Mouse (Mus musculus) NIH3T3 (cell line): ENCODE data around the gene Lrp1.
A peak's percentile ranks its signal among the peaks of the same experiment; 100 is the strongest.

Source experiments
- DNase-seq: peaks from one replicate; pipeline ENCODE4 v3.0.0-alpha.2; 2012; ENCODE audit warnings: low read depth

The Lrp1 gene

DNA sequence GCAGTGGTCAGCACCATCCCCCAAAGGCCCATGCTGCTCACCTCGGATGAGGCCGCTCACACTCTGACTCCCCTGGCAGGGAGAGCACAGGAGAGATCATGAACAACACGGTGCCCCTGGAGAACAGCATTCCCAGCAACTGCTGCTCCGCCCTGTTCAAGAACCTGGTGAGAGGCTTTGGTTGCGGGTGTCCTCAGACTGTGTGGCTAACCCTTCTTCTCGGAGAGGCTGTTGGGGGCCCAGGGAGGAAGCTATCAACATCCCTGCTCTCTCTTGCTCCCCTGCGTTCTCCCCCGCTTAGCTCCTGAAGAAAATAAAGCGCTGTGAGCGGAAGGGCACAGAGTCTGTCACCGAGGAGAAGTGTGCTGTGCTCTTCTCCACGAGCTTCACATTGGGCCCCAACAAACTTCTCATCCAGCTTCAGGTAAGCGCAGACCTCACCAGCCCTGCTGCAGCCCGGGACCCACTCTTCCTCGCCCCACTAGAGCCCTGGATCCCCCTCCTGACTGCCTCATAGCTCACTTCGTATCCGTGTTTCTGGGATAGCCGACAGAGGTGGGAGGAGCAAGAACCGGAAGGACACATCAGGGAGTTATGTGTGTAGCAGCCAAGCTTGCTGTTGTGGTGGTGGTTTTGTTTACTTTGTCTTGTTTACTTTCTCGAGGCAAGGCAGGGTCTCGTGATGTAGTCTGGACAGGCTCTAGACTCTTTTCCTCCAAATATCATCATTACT lies 32.1 kb upstream of the Lrp1 start:
- no peak for DNase-seq

DNA sequence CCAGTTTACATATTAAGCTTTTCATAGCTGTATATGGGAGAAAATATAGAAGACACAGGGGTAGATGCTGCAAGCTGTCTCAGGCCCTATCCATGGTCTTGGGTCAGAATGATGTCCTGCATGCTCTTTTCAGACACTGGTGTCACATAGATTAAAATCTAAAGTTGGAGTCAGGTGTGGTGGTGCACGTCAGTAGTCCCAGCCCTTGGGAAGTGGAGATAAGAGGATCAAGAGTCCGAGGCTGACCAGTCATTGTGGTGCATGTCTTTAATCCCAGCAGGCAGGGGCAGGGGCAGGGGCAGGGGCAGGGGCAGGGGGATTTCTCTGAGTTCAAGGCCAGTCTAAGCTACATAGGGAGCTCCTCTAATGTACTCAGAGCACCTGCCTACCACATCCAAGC lies 24.8 kb upstream of the Lrp1 start:
- no peak for DNase-seq

DNA sequence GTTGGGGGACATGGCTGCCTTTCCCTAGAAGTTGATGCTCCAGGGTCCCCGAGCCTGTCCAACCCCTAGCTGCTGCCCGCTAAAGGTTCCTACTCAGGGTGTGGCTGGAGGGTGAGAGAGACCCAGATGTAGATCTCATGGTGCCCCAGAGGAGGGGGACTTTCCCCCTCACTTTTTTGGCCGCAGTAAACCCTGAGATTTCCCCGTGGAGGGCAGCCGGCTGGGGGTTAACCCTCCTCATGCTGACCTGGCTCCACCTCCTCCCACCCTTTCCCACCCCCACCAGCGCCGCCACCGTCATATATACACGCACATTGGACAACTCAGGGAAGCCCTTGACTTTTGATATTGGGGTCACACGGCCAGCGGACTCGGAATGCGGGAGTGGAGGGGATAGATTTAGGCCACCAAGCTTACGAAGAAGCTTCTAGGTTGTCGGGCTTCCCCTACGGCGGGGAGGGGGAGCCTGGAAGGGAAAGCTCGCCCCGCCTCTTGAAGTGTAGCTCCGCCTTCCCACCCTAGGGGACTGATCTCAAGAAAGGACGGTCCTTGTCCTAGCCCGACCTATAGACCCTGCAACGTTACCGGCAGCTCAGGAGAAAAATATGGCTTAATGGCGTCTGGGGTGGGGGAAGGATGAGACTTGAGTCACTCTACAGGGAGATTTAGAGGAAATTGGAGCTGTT lies 22.7 kb upstream of the Lrp1 start:
- peak; percentile 84 for DNase-seq

DNA sequence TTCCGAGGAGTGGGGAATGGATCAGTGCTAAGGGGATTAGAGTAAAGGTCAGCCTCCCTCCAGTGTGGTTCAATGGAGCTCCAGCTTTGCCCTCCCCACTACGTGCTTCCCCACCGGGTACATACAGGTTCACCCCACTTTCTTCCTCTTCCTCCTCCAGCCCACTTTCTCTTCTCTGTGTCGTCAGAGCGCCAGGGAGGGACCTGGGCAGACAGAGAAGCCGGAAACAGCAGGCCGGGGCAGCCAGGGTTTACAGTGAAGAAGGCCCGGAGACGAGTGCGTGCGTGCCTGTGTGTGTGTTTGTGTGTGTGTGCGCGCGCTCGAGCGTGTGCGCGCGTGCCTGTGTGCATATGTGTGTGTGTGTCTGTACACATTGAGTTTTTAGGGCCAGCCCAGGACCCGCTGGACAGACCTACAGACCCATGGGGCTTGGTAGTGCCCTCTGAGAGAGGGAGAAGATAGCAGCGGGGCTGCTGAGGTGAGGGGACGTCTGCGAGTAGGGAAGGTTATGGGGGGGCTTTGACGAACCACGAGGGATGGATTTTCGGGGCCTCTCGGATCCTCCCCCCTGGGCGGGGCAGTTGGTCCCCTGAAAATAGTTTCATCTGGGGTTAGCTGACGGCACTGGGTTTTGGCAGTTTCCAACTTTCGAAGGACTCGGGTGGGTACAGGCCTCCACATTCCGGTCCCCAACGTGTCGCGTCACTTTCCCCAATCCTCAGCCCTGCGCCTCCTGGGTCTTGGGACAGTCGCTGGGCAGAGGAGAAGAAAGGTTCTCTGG lies 22.0 kb upstream of the Lrp1 start, which contains the start of gene Stat6:
TSS of gene Stat6 (plus strand) at position 215 of the 781 bp plus-strand sequence.
- peak; percentile 90 for DNase-seq

DNA sequence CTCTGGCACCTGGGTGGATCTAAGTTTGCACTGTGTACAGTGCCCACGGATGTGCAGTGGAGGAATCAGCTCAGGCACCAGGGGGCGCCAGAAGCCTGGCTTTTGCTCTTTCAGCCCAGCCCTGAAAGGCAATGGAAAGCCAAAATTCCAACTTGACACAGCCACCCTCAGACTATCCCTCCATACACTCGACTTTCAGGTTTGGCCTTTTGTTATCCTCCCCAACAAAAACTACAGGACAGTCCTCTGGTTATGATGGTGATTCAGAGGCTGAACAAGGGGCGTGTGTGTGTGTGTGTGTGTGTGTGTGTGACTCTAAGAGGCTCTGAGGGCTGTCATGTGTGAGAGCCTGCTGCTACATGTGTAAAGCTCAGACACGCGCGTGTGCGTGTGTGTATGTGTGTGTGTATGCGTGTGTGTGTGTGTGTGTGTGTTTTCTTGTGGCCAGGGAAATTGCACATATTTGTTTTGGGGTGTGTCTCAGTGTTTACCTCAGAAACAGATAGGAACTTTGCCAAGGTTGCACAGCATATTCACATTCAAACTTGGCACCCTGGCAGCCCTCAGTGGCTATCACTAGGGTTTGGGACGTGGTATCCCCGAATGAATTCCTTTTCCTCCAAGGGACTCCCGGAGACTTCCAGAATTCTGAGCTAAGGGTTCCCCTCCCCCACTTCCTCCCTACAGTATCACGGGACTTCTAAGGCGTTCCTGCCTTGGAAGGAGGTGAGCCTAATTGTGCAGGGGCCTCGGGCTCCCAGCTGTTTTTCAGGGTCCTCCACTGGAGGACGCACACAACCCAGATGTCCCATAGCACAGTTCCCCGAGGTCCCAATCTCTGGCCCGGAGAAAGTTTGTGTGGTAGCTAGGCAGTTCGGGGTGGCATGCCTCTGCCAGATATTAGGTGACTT lies 21.2 kb upstream of the Lrp1 start:
- DNase-seq, result peak; percentile 97

DNA sequence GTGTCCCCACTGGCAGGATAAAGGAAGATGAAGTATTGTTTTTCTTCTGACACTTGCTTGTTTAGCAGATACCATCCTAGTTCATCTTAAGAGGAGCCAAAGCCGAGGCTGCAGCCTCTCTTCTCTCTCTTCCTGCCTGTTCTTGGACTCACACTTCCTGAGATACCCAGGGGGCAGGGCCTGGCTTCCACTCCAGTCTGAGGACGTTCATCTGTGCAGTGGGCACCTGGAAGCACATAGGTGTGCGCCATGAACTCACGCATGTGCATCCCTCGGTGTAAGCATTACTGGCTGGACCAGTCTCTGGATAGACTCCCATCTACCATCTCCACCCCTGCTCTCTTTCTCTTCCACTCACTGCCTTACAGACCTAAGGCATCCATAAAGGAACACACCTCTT lies 19.5 kb upstream of the Lrp1 start:
- DNase-seq, result no peak

DNA sequence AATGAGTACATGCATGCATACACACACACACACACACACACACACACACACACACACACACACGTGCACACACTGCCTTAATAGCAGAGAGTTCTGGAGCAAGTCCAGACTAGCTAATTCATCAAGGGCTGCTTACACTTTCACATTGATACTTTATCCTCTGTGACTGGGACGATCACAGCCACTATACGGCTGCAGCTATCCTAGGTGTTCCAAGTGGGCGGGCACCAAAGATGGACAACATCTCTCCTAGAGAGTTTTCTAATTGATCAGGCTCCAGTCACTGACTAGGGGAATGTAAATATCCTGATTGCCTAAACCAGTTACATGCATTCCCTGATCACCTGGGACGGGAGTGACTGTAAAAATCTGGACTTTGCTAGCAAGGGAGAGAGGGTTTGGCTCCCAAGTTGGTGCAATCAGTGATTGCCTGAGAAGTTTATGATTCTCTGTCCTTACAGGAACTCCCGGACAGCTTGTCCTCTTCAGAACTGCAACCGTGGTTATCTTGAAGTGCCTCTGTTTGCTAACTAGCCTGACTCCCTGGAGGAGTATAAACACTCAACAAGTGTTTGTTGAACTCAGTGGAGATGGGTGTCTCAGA lies 11.8 kb upstream of the Lrp1 start:
- no peak for DNase-seq

DNA sequence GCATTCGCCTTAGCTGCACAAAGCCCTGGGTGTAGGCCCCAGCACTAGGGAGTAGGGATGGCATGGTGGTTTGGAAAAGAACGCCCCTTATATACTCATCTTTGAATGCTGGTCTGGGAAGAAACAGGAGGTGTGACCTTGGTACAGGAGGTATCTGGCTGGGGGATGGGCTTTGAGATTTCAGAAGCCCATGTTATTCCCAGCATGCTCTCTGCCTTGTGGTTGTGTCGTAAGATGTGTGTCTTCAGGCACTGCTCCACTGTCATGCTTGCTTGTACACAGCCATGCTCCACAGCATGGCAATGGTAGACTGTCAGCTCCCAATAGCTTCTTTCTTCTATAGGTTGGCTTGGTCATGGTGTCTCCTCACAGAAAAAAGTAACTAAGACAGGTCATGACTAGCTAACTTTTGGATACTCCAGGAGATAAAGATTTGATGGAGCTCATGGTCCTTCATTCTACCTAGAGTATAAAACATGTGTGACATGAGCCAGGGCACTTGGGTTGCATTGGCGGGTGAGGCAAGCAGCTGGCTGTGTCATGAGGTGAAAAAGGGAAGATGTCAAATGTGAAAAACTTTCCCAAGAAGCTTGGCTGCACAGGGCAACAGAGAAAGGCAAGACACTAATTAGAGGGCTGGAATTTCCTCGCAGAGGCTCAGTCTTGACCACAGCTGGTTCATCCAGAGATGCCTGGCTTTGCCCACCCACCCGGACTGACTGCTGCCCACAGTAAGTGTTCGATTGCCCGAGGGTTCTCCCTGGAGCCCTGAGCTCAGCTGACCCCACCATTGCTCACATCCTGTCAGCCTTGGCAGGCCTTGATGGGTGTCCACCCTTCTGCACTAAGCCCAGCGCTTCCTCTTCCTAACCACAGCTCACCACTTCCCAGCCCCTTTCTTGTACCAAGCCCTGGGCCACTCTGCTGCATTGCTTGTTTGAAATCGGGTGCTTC lies 10.6 kb upstream of the Lrp1 start:
- peak; percentile 70 for DNase-seq

DNA sequence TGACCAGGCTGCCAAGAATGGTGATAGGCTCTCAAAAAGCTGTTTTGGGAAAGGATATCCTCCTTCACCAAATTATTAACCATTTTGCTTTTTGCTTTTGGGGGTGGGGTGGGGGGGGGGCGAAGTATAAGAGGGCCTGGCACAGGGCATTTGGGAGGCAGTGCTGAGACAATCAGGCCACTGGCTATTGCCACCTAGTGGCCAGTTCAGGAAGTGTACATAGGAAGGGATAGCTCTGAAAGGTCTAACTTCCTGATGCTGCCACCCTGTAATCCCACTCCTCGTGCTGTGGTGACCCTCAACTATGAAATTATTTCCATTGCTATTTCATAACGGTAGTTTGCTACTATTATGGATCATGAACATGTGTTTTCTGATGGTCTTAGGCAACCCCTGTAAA lies 5.5 kb upstream of the Lrp1 start:
- peak; percentile 69 for DNase-seq

DNA sequence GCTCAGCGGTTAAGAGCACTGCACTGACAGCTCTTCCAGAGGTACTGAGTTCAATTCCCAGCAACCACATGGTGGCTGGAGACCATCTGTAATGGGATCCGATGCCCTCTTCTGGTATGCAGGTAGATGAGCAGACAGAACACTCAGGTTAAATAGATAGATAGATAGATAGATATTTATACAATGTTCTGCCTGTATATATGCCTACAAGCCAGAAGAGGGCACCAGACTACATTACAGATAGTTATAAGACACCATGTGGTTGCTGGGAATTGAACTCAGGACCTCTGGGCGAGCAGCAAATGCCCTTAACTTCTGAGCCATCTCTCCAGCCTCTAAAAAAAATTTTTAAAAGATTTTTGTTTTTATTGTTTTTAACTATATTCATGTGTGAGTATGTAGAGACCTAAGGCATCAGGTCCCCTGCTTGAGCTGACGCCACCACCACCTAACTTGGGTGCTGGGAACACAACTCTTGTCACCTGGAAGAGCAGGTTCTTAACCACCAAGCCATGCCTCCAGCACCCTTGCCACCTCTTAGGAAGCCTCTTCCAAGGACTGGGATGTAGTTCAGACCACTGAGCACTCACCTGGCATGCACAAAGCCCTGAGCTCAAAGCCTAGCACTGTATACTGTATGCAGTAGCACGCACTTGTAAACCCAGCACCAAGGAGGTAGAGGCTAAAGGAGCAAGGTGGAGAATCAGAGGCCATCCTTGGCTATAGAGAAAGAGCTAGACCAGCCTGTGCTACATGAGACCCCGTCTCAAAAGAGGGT lies 2.7 kb upstream of the Lrp1 start:
- no peak for DNase-seq

DNA sequence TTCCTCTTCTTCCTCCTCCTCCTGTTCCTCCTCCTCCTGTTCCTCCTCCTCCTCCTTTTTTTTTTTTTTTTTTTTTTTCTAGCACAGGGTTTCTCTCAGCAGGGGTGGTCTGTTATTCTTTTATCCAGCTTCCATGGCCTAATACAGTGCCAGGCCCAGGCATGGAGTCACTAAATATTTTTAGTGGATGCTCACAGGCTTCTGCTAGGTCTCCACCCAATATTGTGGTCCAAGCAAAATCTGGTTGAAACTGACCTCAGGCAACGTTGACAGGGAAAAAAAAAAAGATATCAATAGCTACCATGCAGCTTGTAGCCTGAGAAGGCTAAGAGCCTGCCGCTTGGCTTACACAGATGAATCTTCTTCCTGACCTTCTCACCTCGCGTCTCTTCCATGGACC lies 1.7 kb upstream of the Lrp1 start:
- DNase-seq, result peak; percentile 67

DNA sequence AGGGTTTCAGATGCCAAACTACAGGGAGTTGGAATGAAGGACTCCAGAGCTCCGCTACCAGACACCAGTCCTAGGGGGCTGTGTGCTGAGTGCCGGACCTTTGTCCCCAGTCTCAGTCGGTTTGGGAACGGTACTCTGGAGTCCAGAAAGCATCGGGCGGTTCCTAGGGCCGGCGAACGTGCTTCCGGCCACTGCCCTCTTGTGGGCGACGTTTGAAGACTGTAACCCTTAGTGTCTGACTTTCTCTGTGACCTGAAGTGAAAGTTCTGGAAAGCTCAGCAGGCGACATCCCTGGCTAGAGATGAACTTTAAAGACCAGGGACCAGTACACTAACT lies 1.1 kb upstream of the Lrp1 start:
- no peak for DNase-seq

DNA sequence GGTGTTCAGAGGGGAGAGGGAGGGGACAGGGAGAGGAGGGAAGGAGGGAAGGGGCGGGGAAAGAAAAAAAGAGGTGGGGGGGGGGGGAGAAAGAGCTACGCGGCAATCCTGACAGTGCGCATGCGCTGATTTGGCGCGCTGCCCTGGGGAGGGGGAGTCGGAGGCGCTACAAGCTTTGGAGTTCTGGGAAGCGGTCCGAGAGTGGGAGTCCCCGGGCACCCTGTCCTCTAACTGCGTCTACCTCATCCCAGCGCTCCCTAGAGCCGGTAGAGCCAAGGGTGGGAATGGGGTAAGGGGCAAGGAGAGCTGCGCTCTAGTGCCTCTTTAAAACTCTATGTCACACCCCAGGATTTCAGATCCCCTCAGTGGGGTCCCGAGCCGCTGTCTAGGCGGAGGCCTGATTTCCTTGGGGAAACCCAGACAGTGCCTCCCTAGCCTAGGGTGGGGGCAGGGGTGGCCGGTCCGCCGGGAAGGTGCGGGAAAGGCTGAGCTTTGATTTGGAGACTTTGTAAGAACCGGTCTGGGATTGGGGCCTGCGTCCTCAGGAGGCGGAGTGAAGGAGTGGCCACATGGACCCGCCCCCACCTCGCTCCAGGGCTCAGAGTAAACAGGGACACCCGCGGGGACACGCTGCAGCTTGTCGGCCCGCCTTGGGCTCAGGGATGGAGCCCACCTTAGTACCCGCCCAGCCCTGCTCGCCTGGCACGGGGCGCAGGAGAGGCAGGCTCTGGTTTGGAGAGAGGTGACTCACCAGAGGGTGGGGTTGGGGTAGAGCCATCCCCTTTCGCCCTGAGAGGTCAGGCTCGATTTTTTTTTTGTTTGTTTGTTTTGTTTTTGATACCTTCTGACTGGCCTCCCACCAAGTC lies 476 bp upstream of the Lrp1 start:
- DNase-seq, result peak; percentile 96

DNA sequence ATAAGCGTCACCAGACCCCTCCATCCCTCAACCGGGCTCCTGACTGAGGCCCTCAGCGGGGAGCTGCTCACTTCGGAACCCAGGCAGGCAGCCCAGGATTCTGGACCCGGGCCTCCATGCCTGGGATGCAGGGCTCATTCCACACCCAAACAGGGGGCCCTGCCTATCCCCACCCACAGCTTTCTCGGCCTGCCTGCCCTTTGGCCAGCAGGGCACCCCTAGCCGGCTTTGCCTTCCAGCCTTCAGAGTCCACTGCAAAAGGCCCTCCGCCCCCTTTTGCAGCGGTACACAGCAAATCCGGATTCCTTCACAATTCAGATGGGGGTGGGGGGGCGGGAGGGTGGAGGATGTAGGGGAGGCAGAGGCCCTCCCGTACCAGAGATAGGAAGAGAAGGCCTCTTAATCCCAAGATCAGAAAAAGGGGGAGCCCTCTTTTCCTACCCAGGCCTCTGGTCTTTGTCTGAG lies 975 bp downstream of the Lrp1 start:
- DNase-seq, result peak; percentile 78

DNA sequence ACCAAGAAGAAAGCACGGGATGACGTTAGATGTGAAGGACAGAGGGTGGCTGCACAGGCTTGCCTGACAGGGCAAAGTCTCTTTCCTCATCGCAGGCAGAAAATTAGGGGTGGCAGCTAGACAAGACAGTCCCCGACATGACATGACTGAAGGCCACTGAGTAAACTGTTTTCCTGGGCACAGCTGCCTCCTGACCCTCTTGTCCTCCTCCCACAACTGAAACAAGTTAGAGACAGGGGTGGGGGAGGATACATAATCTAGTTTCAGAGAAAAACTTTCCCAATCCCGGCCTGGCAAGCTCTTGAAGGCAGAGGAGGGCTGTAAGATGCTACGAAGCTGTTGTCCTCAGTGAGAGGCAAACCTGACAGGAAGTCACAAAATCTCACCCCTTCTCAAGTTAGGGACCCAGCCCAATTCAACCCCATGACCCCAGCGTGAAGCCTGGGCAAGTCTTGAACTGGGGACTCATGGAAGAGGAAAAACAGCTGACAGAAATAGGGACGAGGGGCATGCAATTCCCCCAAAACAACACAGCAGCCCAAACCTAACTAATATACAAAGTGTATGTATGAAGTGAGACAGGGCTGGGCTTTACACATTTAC lies 1.7 kb downstream of the Lrp1 start:
- DNase-seq, result peak; percentile 66

DNA sequence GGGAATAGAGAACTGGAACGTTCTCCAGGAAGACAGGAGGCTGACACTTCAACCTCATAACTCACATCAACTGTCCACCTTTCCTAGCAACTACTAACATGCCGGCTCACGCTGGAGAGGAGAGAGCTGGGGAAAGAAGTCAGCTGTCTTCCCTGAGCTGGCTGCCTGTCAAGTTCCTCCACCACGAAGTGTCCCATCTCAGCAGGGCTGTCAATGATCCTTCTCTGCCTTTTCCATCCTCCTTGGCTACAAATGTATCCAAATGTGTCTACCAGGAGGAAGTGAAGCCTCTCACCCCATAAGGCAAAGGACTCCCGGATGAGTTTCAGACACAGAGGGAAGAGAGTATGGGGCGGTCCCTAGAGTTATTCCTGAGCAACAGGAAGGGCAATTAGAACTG lies 2.8 kb downstream of the Lrp1 start:
- DNase-seq, result peak; percentile 69

DNA sequence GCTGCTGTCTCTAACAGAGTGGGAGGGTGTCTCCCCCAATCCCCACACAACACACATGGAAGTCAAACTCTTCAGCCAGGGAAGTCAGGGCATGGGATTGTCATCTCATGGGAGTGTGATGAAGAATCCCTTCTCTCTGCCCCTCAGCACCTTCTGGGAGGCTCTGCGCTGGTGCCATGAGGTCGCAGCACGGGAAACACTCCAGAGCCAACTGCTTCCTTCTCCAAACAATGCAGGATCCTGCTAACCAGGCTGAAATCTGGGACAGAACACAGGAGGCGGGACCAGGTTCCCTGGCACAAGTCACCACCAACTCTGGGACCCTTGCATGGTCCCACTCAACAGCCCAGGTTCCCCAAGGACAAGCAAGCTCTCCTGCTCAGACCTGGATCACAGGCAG lies 3.7 kb downstream of the Lrp1 start:
- peak; percentile 57 for DNase-seq

DNA sequence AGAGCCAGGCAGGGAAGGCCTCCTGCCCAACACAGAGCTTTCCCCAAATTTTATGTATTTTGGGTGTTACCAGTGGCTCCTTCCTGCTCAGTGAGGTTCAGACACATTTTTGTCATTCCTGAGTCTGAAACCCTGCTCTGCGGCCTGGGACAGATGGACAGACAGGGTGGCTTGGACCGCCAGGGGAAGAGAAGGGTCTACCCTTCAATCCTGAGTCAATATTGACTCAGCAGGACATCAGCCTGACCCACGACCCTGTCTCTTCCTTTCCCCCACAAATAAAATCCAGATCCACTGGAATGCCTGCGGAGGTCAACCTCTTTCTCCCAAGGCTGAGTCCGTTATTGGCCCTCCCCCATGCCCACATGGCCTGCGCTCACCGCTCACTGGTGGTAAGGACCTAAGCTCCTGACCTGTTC lies 4.7 kb downstream of the Lrp1 start:
- DNase-seq, result peak; percentile 65
